Mouse (Mus musculus) forebrain, embryonic 16.5 days (tissue): ENCODE measurements around the gene Chid1. TPM values are rescaled to one million over a fixed set of nuclear protein-coding genes. Genes with fewer than 3 reads are reported as not detected.

ENCODE experiments used
- ATAC-seq: fragments of 200-750 bp; cut with Nextera tagmentation; 2 replicates; pipeline ENCODE4 v1.8.0; 2017; ENCODE audit warnings: mild to moderate bottlenecking, moderate library complexity
- H3K27ac ChIP-seq: fragments of 300-500 bp; sonication (generic); 2 replicates; pipeline ENCODE4 v1.5.1; 2014; ENCODE audit warnings: low read length, control low read depth
- H3K27me3 ChIP-seq: fragments of 300-500 bp; sonication (generic); replicated peaks from 2 replicates; pipeline ENCODE4 v1.6.1; 2014; ENCODE audit warnings: low read length; ENCODE audit not compliant: control insufficient read depth, insufficient read depth
- H3K36me3 ChIP-seq: fragments of 300-500 bp; sonication (generic); 2 replicates; pipeline ENCODE4 v1.6.1; 2014; ENCODE audit not compliant: control insufficient read depth, insufficient read depth
- H3K4me1 ChIP-seq: fragments of 300-500 bp; sonication (generic); replicated peaks from 2 replicates; pipeline ENCODE4 v1.6.1; 2014; ENCODE audit warnings: low read length; ENCODE audit not compliant: control insufficient read depth, insufficient read depth
- H3K4me2 ChIP-seq: fragments of 300-500 bp; sonication (generic); 2 replicates; pipeline ENCODE4 v1.6.1; 2014; ENCODE audit warnings: mild to moderate bottlenecking, low read length, control low read depth
- H3K4me3 ChIP-seq: fragments of 300-500 bp; sonication (generic); replicated peaks from 2 replicates; pipeline ENCODE4 v1.5.1; 2014; ENCODE audit warnings: mild to moderate bottlenecking, low read length, control low read depth
- H3K9ac ChIP-seq: fragments of 300-500 bp; sonication (generic); replicated peaks from 2 replicates; pipeline ENCODE4 v1.6.1; 2014; ENCODE audit warnings: low read depth, low read length, control low read depth
- H3K9me3 ChIP-seq: fragments of 300-500 bp; sonication (generic); 2 replicates; pipeline ENCODE4 v1.6.1; 2016; ENCODE audit warnings: low read length; ENCODE audit not compliant: control insufficient read depth
- WGBS: fragments of 180-500 bp; shearing (Covaris S2); extraction: QIAGEN DNeasy Blood & Tissue Kit; methylation state at CpG from one replicate; pipeline ENCODE4 v1.1.7; 2014; 5-methylcytosine and 5-hydroxymethylcytosine counted together
- polyA plus RNA-seq: library from polyadenylated mRNA; unstranded; fragments of >200 nt; fragmentation: Nextera tagmentation; extraction: Ambion mirVana; gene quantifications from 2 replicates; pipeline ENCODE4 v1.2.1, GENCODE M21; 2015

The Chid1 gene
- polyA plus RNA-seq, 1 experiment from 2014 or later = 35.6 TPM

DNA sequence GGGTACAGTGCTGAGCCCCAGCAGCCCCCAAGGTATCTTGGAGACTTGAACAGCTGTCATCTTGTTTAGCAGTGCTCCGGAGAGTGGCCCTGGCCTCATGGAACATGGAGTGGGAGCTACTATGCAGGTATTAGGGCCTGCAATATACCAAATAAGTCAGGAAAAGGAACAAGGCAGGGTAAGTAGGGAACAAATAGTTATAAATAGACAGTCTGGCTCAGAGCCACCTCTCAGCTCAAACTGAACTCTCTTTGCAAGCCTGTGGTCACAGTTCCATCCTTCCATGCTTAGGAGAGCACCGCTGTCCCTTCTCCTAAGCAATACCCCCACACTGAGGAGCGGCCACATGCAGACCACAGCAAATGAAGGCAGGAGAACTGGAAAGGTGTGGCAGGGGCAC is 42.1 kb downstream of the Chid1 start:
- no peak overlapping the region for H3K4me2 ChIP-seq
- H3K27me3 ChIP-seq = no peaks in the 10 kb centered on the region
- 95% methylated on average over 3 of the region's 3 CpGs for WGBS
- peaks cover 2% of the 10 kb centered on the region; the same call in 1 of the 2 replicates for H3K36me3 ChIP-seq
- H3K4me1 ChIP-seq = no peaks in the 10 kb centered on the region
- no peaks in the 10 kb centered on the region for H3K9me3 ChIP-seq
- no peak overlapping the region for H3K27ac ChIP-seq
- H3K4me3 ChIP-seq = no peak overlapping the region
- H3K9ac ChIP-seq = no peak overlapping the region
- ATAC-seq = no peak

DNA sequence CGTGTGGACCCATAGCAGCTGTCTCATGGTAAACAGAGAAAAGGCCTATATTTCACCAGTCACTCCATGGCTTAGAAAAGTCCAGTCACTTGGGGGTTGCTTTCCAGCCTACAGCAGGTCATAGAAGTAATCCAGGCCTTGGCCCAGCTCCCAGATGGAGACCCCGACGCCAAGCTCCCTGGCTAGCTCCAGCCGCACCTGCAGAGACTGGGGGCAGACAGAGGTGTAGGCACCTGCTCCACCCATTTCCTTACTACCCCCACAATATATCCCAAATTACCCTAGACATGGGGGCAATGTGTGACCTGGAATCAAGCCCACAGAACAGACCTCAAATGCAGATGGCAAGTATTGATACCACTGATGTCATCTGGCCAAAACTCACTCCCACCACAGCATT is 43.7 kb downstream of the Chid1 start:
- Histone ChIP-seq H3K27me3 (no peaks in the 10 kb centered on the region), H3K9ac (no peak overlapping the region)
- WGBS = 87% methylated on average over 4 of the region's 4 CpGs

DNA sequence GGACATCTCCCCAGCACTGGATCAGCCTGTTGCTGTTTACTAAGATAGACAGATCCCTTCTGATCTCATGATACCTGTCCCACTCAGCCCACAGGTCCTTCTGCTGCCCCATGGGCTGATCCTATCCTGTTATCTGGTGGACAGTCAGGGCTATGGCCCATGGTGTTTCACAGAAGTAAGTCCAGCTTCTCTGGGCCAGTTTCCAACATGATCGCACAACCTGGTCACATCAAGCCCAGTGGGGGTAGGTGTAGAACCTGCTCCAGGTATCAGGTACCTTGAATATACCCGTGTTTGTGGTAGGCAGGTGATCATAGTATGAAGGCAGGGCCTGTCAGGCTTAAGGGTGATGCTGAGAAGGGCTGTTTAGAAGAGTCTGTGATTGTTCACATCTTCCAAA is 44.3 kb downstream of the Chid1 start:
- Histone ChIP-seq H3K4me1 (no peaks in the 10 kb centered on the region), H3K4me3 (no peak overlapping the region), H3K36me3 (peaks cover 2% of the 10 kb centered on the region; the same call in 1 of the 2 replicates), H3K9ac (no peak overlapping the region), H3K27me3 (no peaks in the 10 kb centered on the region), H3K4me2 (no peak overlapping the region), H3K9me3 (no peaks in the 10 kb centered on the region), H3K27ac (no peak overlapping the region)
- no peak for ATAC-seq
- WGBS = 94% methylated on average over 2 of the region's 2 CpGs

More for the DNA sequence above, 43.7 kb downstream of the Chid1 start:
- no peak overlapping the region for H3K27ac ChIP-seq
- H3K4me1 ChIP-seq = no peaks in the 10 kb centered on the region
- no peak for ATAC-seq
- no peak overlapping the region for H3K4me3 ChIP-seq
- no peaks in the 10 kb centered on the region for H3K9me3 ChIP-seq
- H3K36me3 ChIP-seq = peaks cover 2% of the 10 kb centered on the region; the same call in 1 of the 2 replicates
- H3K4me2 ChIP-seq = no peak overlapping the region

DNA sequence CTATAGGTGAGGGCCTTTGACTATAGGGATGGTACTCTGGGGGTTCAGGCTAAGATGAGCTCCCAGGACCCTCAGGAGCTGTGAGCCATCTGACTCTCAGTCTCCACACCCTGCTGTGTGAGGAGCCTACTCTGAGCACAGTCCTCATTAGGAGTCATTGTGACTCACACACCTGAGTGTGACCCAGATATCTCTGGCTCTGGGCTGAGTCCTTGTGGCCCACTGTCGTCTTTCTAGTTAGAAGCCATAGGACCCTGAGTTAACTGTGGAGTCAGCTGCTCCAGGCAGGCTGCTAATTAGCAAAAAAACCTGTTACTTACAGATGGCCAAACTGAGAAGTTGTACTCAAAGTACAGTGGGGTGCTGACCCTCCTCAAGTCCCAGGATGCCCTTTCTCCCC is 45.9 kb downstream of the Chid1 start:
- H3K9me3 ChIP-seq = no peaks in the 10 kb centered on the region
- WGBS = 92% methylated on average over 1 of the region's 1 CpGs
- H3K4me2 ChIP-seq = no peak overlapping the region
- no peak for ATAC-seq
- H3K4me1 ChIP-seq = no peaks in the 10 kb centered on the region
- no peak overlapping the region for H3K4me3 ChIP-seq
- H3K36me3 ChIP-seq = no peaks in the 10 kb centered on the region
- no peak overlapping the region for H3K27ac ChIP-seq
- H3K9ac ChIP-seq = no peak overlapping the region
- no peaks in the 10 kb centered on the region for H3K27me3 ChIP-seq

GRCm38 (mm10) chr7:141492738-141493137 is 46.9 kb downstream of the Chid1 start:
- 92% methylated on average over 5 of the region's 5 CpGs for WGBS
- H3K27me3 ChIP-seq = no peaks in the 10 kb centered on the region
- H3K27ac ChIP-seq = no peak overlapping the region
- H3K9me3 ChIP-seq = no peaks in the 10 kb centered on the region
- H3K36me3 ChIP-seq = no peaks in the 10 kb centered on the region
- H3K9ac ChIP-seq = no peak overlapping the region
- no peak overlapping the region for H3K4me3 ChIP-seq
- no peaks in the 10 kb centered on the region for H3K4me1 ChIP-seq
- no peak for ATAC-seq
- H3K4me2 ChIP-seq = no peak overlapping the region

- no peaks in the 10 kb centered on the region for H3K36me3 ChIP-seq
- H3K9me3 ChIP-seq = no peaks in the 10 kb centered on the region
- no peak overlapping the region for H3K4me2 ChIP-seq
- H3K9ac ChIP-seq = no peak overlapping the region
- H3K4me1 ChIP-seq = no peaks in the 10 kb centered on the region
- H3K4me3 ChIP-seq = no peak overlapping the region
- no peak overlapping the region for H3K27ac ChIP-seq
- no peaks in the 10 kb centered on the region for H3K27me3 ChIP-seq
- no peak for ATAC-seq
- WGBS = 82% methylated on average over 2 of the region's 2 CpGs
Measured at GRCm38 (mm10) chr7:141491151-141491550, 48.5 kb downstream of the Chid1 start.

DNA sequence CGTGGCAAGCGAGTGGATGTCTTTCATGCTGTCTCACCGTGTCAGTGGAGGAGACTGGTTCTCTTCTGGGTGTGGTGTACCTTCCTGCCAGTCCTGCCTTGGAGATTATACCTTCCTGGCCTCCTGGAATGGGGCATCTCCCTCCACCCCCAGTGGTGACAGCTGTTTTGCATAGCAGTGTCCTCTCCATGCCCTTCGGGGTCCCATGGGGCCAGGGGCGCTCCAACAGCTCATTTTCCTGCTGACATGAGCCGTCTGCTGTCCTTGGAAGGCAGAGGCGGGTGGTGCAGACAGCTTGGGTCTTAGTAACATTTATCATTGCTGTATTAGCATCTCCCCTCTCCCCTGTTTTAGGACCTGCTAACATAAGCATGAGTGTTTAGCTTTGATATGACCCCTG is 52.5 kb downstream of the Chid1 start:
- H3K4me3 ChIP-seq = no peak overlapping the region
- H3K36me3 ChIP-seq = no peaks in the 10 kb centered on the region
- H3K9ac ChIP-seq = no peak overlapping the region
- peaks cover 3% of the 10 kb centered on the region; the same call in 1 of the 2 replicates for H3K27me3 ChIP-seq
- no peak for ATAC-seq
- WGBS = 92% methylated on average over 7 of the region's 7 CpGs
- H3K4me2 ChIP-seq = no peak overlapping the region
- H3K9me3 ChIP-seq = no peaks in the 10 kb centered on the region
- no peak overlapping the region for H3K27ac ChIP-seq
- H3K4me1 ChIP-seq = peaks cover 14% of the 10 kb centered on the region

DNA sequence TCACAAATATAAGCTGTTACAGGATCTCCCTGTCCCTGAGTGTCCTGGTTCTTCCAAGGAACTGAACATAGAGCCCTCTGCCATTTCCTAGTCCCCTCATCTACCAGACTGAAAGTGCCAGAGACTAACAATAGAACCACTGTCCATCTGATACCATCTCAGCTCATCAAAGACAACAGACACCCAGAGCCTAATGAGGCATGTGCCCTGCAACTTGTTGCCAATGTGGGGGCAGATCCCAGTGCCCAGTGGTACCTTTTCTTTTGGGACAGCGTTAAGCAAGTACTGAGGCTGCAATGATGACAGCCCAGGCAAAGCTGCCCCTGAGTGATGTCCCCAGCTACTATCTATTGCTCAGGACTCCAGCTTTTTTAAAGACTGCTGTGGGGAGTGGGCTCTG is 53.4 kb downstream of the Chid1 start:
- H3K4me2 ChIP-seq = no peak overlapping the region

GRCm38 (mm10) chr7:141485606-141486005 is 54.1 kb downstream of the Chid1 start:
- 59% methylated on average over 2 of the region's 2 CpGs for WGBS
- H3K9ac ChIP-seq = no peak overlapping the region

More for the DNA sequence above, 53.4 kb downstream of the Chid1 start:
- Histone ChIP-seq H3K27me3 (peaks cover 3% of the 10 kb centered on the region; the same call in 1 of the 2 replicates), H3K4me1 (peaks cover 20% of the 10 kb centered on the region), H3K4me3 (no peak overlapping the region), H3K9me3 (no peaks in the 10 kb centered on the region), H3K27ac (no peak overlapping the region), H3K9ac (no peak overlapping the region), H3K36me3 (no peaks in the 10 kb centered on the region)
- 92% methylated on average over 1 of the region's 1 CpGs for WGBS
- no peak for ATAC-seq

GRCm38 (mm10) chr7:141485186-141485585 is 54.5 kb downstream of the Chid1 start:
- 70% methylated on average over 2 of the region's 2 CpGs for WGBS

More at GRCm38 (mm10) chr7:141485606-141486005, 54.1 kb downstream of the Chid1 start:
- no peaks in the 10 kb centered on the region for H3K9me3 ChIP-seq
- H3K36me3 ChIP-seq = no peaks in the 10 kb centered on the region
- no peak overlapping the region for H3K27ac ChIP-seq
- peaks cover 25% of the 10 kb centered on the region for H3K4me1 ChIP-seq
- H3K27me3 ChIP-seq = peaks cover 3% of the 10 kb centered on the region; the same call in 1 of the 2 replicates
- no peak overlapping the region for H3K4me2 ChIP-seq
- ATAC-seq = no peak
- no peak overlapping the region for H3K4me3 ChIP-seq

More at GRCm38 (mm10) chr7:141485186-141485585, 54.5 kb downstream of the Chid1 start:
- no peak overlapping the region for H3K9ac ChIP-seq
- ATAC-seq = no peak
- no peaks in the 10 kb centered on the region for H3K36me3 ChIP-seq
- H3K4me1 ChIP-seq = peaks cover 25% of the 10 kb centered on the region
- H3K27ac ChIP-seq = no peak overlapping the region
- peaks cover 3% of the 10 kb centered on the region; the same call in 1 of the 2 replicates for H3K27me3 ChIP-seq
- H3K4me2 ChIP-seq = no peak overlapping the region
- no peaks in the 10 kb centered on the region for H3K9me3 ChIP-seq
- no peak overlapping the region for H3K4me3 ChIP-seq
